ENCODE assay signal across 8 mouse cellular contexts in the genomic region with DNA sequence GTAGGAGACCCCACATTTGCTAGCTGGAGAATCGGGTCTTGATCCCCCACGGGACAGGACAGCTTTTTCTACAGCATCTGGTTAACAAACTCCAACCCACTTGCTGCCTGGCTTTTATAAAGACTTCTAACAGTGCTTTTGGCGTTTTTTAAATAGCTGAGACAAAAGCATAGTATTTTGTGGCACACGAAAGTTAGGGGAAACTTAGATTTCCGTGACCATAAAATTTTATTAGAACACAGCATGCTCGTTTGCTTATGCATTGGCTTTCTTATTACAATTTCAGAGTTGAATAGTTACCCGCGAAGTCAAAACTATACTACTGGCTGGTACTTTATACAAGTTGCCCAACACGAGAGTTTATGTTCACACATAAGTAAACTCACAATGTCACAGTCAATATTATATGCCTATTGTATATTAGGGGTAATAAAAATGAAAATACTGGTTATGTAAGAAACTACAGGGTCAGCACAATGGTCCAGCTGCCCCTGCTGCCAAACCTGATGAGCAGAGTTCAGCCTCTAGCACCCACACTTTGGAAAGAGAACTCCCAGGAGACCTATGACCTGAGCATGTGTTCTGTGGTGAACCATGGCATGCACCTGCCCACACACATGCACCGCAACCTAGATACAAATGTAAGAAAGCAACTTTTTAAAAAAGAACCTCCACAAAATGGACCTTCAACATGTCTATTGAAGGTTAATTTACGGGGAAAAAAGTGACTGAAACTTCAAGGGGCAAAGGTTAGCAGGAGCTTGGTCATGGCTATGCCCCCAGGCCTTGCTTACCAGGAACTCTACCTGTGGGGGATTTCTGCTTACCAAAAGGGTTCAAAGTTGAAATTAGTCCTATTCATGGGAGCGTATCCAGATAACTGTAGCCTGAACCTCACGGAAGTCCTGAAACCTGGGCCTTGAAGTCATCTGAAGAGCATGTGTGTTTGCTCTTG. TPM values are rescaled to one million over a fixed set of nuclear protein-coding genes. Genes with fewer than 3 reads are reported as not detected.
A peak's percentile ranks its signal among the peaks of the same experiment; 100 is the strongest.
DNase-seq lines count a peak whose midpoint lies in the region; ATAC-seq lines count a peak whose summit lies in the region.

No protein-coding gene starts in this region.

- peak overlapping the region; percentile 67 for H3K4me2 ChIP-seq in heart, embryonic 14.5 days (ENCODE audit: low read length)
- H3K4me2 ChIP-seq in midbrain, embryonic 16.5 days (ENCODE audit: low read length): peak overlapping the region; percentile 99

- no peak overlapping the region for H3K27ac ChIP-seq in heart, embryonic 14.5 days (replicated peaks in 1 of 2; ENCODE audit: control insufficient read depth in 1 of 2, insufficient read depth in 1 of 2, low read depth in 2 of 2, low read length in 2 of 2)
- peak overlapping the region; percentile 83 for H3K27ac ChIP-seq in embryonic facial prominence, embryonic 10.5 days (replicated peaks)
- no peak overlapping the region for H3K27ac ChIP-seq in midbrain, embryonic 16.5 days (ENCODE audit: low read length)

- H3K9ac ChIP-seq in heart, embryonic 14.5 days (ENCODE audit: low read length): peak overlapping the region; percentile 65
- no peak overlapping the region; the same call in 1 of the 2 replicates for H3K9ac ChIP-seq in midbrain, embryonic 16.5 days (ENCODE audit: low read depth, low read length)

- DNase-seq in heart, postnatal 14 days: no peak
- DNase-seq in embryonic facial prominence, embryonic 10.5 days (ENCODE audit: low spot score): no peak
- peak; percentile 64 to 80 for DNase-seq in kidney, adult 8-10 months
- no peak for DNase-seq in right cerebral cortex, postnatal 25 days
- no peak for DNase-seq in cerebellum, adult 11-12 months

- peaks cover 2 to 10% of the 10 kb centered on the region in 2 experiments; a peak in 3 of 4 replicates for H3K4me1 ChIP-seq in heart, embryonic 14.5 days (ENCODE audit: control insufficient read depth in 2 of 2, insufficient read depth in 2 of 2, low read length in 2 of 2)
- 0 out of 2 replicates have a peak, but pooled peaks cover 15% of the 10 kb centered on the region for H3K4me1 ChIP-seq in embryonic facial prominence, embryonic 10.5 days
- H3K4me1 ChIP-seq in midbrain, embryonic 16.5 days (ENCODE audit: control insufficient read depth, insufficient read depth, low read length): peaks cover 9% of the 10 kb centered on the region

- peak overlapping the region; percentile 87 to 89 for H3K4me3 ChIP-seq in heart, embryonic 14.5 days (ENCODE audit: control insufficient read depth in 1 of 2, insufficient read depth in 1 of 2, low read depth in 1 of 2, low read length in 2 of 2)
- H3K4me3 ChIP-seq in embryonic facial prominence, embryonic 10.5 days: peak overlapping the region; percentile 82
- H3K4me3 ChIP-seq in midbrain, embryonic 16.5 days (ENCODE audit: low read depth, low read length): peak overlapping the region; percentile 84

- WGBS in heart, embryonic 14.5 days: 66% methylated on average over 13 of the region's 13 CpGs
- WGBS in embryonic facial prominence, embryonic 10.5 days: 64% methylated on average over 13 of the region's 13 CpGs
- 69% methylated on average over 13 of the region's 13 CpGs for WGBS in midbrain, embryonic 16.5 days

- ATAC-seq in heart, embryonic 14.5 days (ENCODE audit: insufficient number of reproducible peaks, insufficient read depth, low FRiP score, low read depth): no peak
- no peak for ATAC-seq in midbrain, embryonic 16.5 days
- no peak for ATAC-seq in inflammation-experienced regulatory T-cells, adult 6 months

- no peaks in the 10 kb centered on the region for H3K9me3 ChIP-seq in heart, embryonic 14.5 days (ENCODE audit: control insufficient read depth, low read length)
- H3K9me3 ChIP-seq in embryonic facial prominence, embryonic 10.5 days: no peaks in the 10 kb centered on the region
- no peaks in the 10 kb centered on the region for H3K9me3 ChIP-seq in midbrain, embryonic 16.5 days (replicated peaks; ENCODE audit: control insufficient read depth, low read length, poor library complexity, severe bottlenecking)

- intact Hi-C loops in heart, postnatal 14 days (cut with DNase I): loop anchor here (5.0 kb wide), 1 partner anchor 40 kb away; the partner anchor contains the start of gene Carnmt1

- no peaks in the 10 kb centered on the region for H3K27me3 ChIP-seq in heart, embryonic 14.5 days (ENCODE audit: control insufficient read depth, insufficient read depth, low read length)
- peaks cover 30% of the 10 kb centered on the region for H3K27me3 ChIP-seq in embryonic facial prominence, embryonic 10.5 days (replicated peaks; ENCODE audit: low read depth, poor library complexity, severe bottlenecking)
- H3K27me3 ChIP-seq in midbrain, embryonic 16.5 days (ENCODE audit: control insufficient read depth, insufficient read depth, low read depth, low read length): no peaks in the 10 kb centered on the region

- H3K36me3 ChIP-seq in heart, embryonic 14.5 days (ENCODE audit: control insufficient read depth, insufficient read depth, low read length): no peaks in the 10 kb centered on the region
- H3K36me3 ChIP-seq in embryonic facial prominence, embryonic 10.5 days (replicated peaks): no peaks in the 10 kb centered on the region
- H3K36me3 ChIP-seq in midbrain, embryonic 16.5 days (ENCODE audit: control insufficient read depth, insufficient read depth, low read length): no peaks in the 10 kb centered on the region

RNA-seq across cellular contexts. Expression of gene Nmrk1, which starts 0.8 kb away (rescaled TPM):
- polyA plus RNA-seq in heart, embryonic 14.5 days (2014; fragmentation: Nextera tagmentation; extraction: Ambion mirVana): 7.6 and 10.7 TPM in 2 replicates
- 1 to 10 TPM; 3.9 to 4.0 TPM for total RNA-seq in heart, postnatal 14 days (2021)
- polyA plus RNA-seq in embryonic facial prominence, embryonic 10.5 days (2016; fragmentation: Nextera tagmentation; extraction: Ambion mirVana): 8.1 and 8.7 TPM in 2 replicates
- 6.2 and 6.7 TPM in 2 replicates for polyA plus RNA-seq in midbrain, embryonic 16.5 days (2015; fragmentation: Nextera tagmentation; extraction: Ambion mirVana)
- 10 to 100 TPM in 1 of 3 experiments, 1 to 10 TPM in 2; 6.7 to 16.1 (median 8.9) TPM for polyA plus RNA-seq in inflammation-experienced regulatory T-cells, adult 6 months (2017; shearing (Covaris generic))

RNA-seq across cellular contexts. Expression of gene Ostf1, which starts 0.9 kb away (rescaled TPM):
- 85.3 and 85.8 TPM in 2 replicates for polyA plus RNA-seq in heart, embryonic 14.5 days (2014; fragmentation: Nextera tagmentation; extraction: Ambion mirVana)
- total RNA-seq in heart, postnatal 14 days (2021): 10 to 100 TPM; 46.5 to 52.2 TPM
- polyA plus RNA-seq in embryonic facial prominence, embryonic 10.5 days (2016; fragmentation: Nextera tagmentation; extraction: Ambion mirVana): 35.0 and 37.0 TPM in 2 replicates
- 32.1 and 32.2 TPM in 2 replicates for polyA plus RNA-seq in midbrain, embryonic 16.5 days (2015; fragmentation: Nextera tagmentation; extraction: Ambion mirVana)
- polyA plus RNA-seq in inflammation-experienced regulatory T-cells, adult 6 months (2017; shearing (Covaris generic)): 100 to 1,000 TPM in 1 of 3 experiments, 10 to 100 TPM in 2; 87.5 to 260 (median 96.7) TPM

RNA-seq across cellular contexts. Expression of gene Carnmt1, which starts 38.1 kb away (rescaled TPM):
- 30.9 and 31.8 TPM in 2 replicates for polyA plus RNA-seq in heart, embryonic 14.5 days (2014; fragmentation: Nextera tagmentation; extraction: Ambion mirVana)
- 10 to 100 TPM; 23.1 to 24.7 TPM for total RNA-seq in heart, postnatal 14 days (2021)
- 27.8 and 29.9 TPM in 2 replicates for polyA plus RNA-seq in embryonic facial prominence, embryonic 10.5 days (2016; fragmentation: Nextera tagmentation; extraction: Ambion mirVana)
- polyA plus RNA-seq in midbrain, embryonic 16.5 days (2015; fragmentation: Nextera tagmentation; extraction: Ambion mirVana): 10.1 and 10.7 TPM in 2 replicates
- 1 to 10 TPM; 3.2 to 5.2 (median 3.8) TPM for polyA plus RNA-seq in inflammation-experienced regulatory T-cells, adult 6 months (2017; shearing (Covaris generic))

Comparison
In these comparisons a context has a peak if more than half of its experiments do, and no peak if none do; other contexts are left out.
1. DNase-seq: peak in kidney, adult 8-10 months (2 of 2); none in heart, postnatal 14 days (0 of 2), embryonic facial prominence, embryonic 10.5 days (single experiment), right cerebral cortex, postnatal 25 days (single experiment) and cerebellum, adult 11-12 months (single experiment).
2. Peak in every context shown above with its lines, with median percentiles within 50 percentile points of each other: H3K4me3 ChIP-seq.